Mouse (Mus musculus) brain, embryonic 18.5 days (tissue): ENCODE measurements at regions not wholly inside any gene's neighbourhood (a gene's known extent, or its start where the extent isn't known, plus 50 kb on each side); places are given as distances from the start of the nearest gene placed in this dataset.

Experiments
- DNase-seq: peaks from one replicate; pipeline ENCODE4 v3.0.0-alpha.2; 2012; ENCODE audit warnings: low read depth, low spot score

GRCm38 (mm10) chr2:116200795-116201194, 135.2 kb upstream of the Meis2 start:
- no peak for DNase-seq

- no peak for DNase-seq
These were observed 116.2 kb upstream of the Meis2 start for GRCm38 (mm10) chr2:116181861-116182260.

- DNase-seq = no peak
These were observed 111.5 kb upstream of the Meis2 start for GRCm38 (mm10) chr2:116177155-116177554.

- no peak for DNase-seq
These were observed 100.5 kb upstream of the Meis2 start for GRCm38 (mm10) chr2:116165871-116166770.
